Mouse (Mus musculus): ENCODE measurements at regions not wholly inside any gene's neighbourhood (a gene's known extent, or its start where the extent isn't known, plus 50 kb on each side); places are given as distances from the start of the nearest gene placed in this dataset.

- DNase-seq (ENCODE audit: low spot score) = no peak
Observed at GRCm38 (mm10) chr5:106056631-106057030, 180.3 kb downstream of the Zfp326 start.

DNA sequence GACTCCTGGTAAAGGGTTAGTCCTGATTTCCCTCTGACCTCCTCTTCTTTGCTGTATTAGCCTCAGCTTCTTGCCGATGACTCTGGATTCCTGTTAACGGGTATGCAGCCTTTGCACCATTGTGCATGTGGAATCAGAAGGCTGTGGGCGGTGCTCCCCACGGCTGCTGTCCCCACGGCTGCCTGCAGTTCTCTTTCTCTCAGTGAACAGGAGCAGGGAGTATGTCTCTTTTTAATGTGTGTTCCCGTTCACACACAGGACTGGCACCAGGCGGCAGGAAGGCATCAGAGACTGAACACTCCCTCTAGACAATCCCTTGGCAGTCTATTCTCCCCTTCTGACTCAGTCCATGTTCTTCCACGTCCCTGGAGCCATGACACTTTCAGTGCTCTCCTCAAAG, 178.9 kb downstream of the Zfp326 start:
- DNase-seq (ENCODE audit: low spot score) = no peak

DNA sequence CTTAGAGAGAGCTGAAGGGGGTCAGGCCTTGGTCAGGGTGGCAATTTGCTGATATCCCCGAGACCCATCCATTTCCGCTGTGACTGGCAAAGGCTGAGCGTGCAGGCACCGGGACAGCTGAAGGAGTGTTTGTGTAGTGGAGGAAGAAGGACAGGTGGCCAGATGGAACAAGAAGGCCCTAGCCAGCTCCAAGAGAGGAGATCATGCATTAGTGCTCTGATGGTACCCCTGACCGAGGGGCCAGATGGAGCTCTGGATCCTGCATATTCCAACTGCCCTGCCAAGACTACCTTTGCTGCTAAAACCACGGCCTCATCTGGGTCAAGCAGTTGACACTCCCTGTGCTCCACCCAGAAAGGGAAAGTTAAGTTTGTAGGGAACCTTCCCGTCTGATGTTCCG, 174.7 kb downstream of the Zfp326 start:
- no peak for DNase-seq (ENCODE audit: low spot score)

- no peak for DNase-seq (ENCODE audit: low spot score)
Observed at GRCm38 (mm10) chr5:106044878-106045585, 168.7 kb downstream of the Zfp326 start.

- no peak for DNase-seq (ENCODE audit: low spot score)
Observed at GRCm38 (mm10) chr5:106038321-106038720, 162.0 kb downstream of the Zfp326 start.

DNA sequence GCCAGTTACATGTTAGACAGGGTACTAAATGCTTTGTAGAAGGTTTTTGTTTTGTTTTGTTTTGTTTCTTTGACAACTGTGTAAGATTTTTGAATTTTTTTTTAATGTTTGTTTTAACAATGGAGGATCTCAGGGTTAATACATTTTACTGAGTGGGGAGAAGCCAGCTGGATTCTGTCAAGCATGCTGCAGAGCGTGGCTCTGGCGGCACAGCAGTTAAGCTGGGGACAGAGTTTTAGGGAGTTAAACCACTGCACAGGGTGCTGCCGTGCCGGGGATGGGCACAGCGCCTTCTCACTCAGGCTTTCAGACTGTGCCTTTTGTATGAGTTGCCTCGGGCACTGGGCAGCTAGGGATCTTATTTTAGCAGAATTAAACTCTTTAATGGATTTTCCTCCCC, 159.8 kb downstream of the Zfp326 start:
- no peak for DNase-seq (ENCODE audit: low spot score)

GRCm38 (mm10) chr5:106032956-106033355, 156.6 kb downstream of the Zfp326 start:
- no peak for DNase-seq (ENCODE audit: low spot score)

DNA sequence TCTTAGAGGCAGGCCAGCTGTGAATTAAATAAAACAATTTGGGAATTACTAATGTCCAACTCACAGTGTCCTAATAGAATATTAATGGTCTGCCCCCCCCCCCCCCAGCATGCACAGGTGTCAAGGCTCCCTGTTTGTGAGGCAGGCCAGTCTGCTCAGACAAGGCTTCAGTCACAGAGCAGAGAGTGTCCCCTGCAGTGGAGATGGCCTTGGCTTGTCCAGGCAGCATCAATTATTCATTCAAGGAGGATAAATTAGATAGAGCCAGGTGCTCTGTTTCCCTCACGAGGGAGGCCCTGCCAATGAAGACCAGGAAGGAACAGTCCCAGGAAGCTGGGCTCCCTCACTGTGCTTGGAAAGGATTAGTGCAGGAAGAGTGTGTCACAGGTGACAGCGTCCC, 150.5 kb downstream of the Zfp326 start:
- no peak for DNase-seq (ENCODE audit: low spot score)

GRCm38 (mm10) chr5:106004292-106004917, 128.0 kb downstream of the Zfp326 start:
- peak; percentile 63 for DNase-seq (ENCODE audit: low spot score)

DNA sequence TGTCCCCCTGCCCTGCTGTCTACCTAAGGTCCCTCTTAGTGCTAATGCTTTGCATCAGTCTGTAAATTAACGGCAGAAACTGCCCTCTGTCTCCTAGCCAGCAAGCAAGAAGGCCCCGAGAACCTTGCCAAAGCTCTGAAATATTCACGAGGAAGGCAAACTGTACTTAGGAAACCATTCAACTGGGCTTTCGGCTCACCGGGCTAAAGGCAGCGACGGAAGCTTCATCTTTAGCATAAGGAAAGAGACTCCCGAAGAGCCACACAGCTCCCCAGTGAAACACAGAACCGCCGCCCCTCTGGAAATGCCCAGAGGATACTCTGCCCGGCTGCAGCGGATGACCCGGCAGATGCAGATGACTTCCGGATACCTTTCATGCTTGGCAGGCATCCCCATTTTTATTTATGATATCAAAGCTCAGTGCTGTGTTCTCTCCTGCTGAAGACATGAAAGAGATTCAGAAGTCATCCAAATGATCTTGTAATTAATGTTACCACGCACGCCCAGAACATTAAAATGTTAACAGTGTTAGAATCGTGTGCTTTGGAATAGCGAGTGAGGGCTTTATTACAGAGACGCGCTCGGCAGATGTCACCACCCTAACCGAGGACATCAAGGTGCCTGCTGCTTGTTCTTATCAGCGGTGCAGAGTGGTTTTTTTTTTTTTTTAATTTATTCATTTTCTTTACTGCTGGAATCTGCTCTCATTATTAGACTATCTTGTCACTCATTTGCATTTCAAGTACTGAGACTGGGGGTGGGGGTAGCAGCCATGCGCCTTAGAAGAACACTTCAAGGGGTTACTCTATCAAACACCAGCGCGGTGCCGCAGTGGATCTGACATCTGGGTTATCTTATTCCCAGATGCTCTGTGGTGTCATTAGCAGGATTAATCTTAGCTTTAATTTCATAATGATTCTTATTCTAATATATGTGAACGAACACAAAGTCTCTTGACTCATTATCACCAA, 127.2 kb downstream of the Zfp326 start:
- DNase-seq (ENCODE audit: low spot score) = peak; percentile 42

DNA sequence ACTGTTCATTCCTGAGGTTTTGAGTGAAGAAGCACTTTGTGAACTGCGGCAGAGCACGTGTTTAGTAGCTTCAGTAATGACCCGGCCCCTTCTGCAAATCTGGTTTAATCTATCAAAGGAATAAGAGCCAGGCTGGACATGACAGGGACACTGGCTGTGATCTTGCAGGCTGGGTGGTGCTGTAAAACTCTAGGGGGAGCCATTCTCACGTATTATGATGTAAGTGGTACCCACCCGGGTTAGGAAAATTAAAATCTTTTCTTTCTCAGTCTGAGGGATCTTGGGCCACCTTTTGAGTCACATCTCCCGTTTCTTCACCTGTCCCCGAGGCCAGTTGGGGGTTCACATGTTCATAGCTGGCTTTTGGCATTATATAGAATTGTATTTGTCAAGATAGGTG, 126.0 kb downstream of the Zfp326 start:
- peak; percentile 77 for DNase-seq (ENCODE audit: low spot score)

DNA sequence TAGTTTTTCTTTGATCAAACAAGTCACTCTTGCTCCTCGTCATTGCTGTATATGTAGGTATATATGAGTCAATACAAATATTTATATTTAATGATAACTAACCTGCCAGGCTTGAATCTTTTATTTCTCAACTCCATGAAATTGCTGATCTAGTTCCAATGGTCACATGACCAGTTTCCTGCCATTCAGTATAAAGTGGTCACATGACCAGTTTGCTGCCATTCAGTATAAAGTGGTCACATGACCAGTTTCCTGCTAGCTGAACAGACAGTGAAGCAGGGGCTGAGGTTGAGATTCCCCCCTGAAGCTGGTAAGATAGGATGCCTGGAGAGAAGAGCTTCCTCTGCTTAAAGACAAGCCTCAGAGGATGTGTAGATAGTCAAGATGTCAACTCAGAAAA, 117.9 kb downstream of the Zfp326 start:
- DNase-seq (ENCODE audit: low spot score) = no peak

- DNase-seq (ENCODE audit: low spot score) = no peak
Observed at GRCm38 (mm10) chr5:105993066-105993760, 116.8 kb downstream of the Zfp326 start.

GRCm38 (mm10) chr5:105990777-105991176, 114.4 kb downstream of the Zfp326 start:
- no peak for DNase-seq (ENCODE audit: low spot score)

DNA sequence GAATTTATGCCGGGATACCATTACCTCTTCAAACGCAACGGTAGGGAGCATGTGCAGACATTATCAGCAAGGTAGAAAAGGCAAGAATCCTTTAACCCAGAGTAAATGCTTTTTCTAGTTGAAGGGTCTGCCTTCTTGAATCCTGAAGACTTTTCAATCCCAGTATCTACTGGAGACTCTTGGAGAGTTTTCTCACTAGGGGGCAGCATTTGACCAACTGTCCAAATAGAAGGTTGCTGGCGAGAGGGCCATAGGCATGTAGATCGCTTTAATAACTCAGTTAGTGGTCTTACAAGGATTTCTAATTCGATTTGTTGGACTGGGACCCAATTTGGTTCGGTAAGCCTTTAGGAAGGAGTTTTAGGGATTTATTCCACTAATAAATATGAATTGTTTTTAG, 110.0 kb downstream of the Zfp326 start:
- DNase-seq (ENCODE audit: low spot score) = peak; percentile 91

DNA sequence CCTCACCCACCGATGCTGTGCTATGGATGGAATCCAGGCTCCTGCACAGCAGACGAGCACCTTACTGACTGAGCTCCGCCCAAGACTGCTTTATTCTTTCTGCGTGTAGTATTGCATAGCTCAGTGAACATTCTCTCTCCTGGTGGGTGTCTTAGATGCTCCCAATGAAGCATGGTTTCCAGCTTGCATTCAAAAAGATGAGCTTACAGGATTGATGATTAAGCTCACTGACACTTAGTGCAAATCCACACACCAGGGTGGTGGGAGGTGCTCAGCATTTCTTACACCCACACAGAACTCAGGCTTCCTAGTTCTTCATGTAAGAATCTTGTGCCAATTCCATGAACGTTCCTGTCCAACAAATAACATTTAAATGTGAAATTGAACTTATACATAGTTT, 106.8 kb downstream of the Zfp326 start:
- no peak for DNase-seq (ENCODE audit: low spot score)

DNA sequence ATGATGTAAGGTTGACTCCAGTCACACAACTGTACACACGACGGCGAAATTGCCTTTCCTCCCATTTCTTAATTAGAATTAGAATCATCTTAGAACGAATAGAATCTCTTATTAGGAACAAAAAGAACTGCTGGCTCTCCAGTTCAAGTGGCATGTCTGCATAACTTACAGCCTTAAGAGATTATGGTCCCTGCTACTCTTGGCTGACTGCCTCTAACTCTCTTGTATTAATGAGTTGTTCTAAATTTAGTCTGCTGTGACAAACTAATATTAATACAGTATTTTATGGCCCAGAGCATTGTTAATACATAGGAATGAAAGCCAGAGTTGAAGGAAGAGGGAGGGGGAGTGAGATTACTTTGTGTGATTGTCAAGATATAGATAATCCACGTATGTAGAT, 100.4 kb downstream of the Zfp326 start:
- no peak for DNase-seq (ENCODE audit: low spot score)

- DNase-seq (ENCODE audit: low spot score) = no peak
Observed at GRCm38 (mm10) chr5:105976076-105976475, 99.7 kb downstream of the Zfp326 start.

DNA sequence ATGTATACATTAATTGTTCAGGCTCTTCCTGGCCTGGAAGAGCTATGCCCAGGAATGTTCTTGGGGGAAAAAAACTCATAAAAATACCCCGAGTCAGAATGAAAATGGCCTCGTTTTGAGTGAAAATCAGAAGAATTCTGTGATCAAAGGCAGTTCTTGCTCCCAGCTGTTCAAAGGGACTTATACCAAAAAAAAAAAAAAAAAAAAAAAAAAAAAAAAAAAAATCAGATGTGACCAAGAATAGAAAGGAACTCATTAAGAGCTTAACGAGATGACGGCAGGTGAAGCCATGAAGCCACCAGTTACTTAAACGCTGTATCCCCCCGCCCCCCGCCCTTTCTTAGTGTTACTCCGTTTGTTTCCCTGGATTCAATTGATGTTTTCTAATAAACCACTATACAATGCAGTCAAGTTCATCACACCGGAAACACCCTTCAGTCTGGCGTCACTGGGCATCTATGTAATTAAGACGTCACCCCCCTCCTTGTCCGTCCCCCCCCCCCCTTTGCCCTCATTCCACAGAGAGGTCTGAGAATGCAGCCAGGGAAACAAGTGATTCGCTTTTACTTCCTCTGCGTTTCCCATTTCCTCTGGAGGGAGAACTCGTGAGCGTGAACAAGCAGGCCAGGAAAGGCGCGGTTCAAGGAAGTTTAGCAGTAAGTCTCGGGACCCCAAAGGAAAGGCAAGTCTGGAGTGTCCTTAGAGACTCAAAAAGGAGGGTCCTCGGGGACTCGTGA, 99.1 kb downstream of the Zfp326 start:
- peak; percentile 67 for DNase-seq (ENCODE audit: low spot score)

- peak; percentile 34 for DNase-seq (ENCODE audit: low spot score)
Observed at GRCm38 (mm10) chr5:105974576-105975177, 98.3 kb downstream of the Zfp326 start.
